ENCODE assay signal across 12 mouse cellular contexts in the genomic region with DNA sequence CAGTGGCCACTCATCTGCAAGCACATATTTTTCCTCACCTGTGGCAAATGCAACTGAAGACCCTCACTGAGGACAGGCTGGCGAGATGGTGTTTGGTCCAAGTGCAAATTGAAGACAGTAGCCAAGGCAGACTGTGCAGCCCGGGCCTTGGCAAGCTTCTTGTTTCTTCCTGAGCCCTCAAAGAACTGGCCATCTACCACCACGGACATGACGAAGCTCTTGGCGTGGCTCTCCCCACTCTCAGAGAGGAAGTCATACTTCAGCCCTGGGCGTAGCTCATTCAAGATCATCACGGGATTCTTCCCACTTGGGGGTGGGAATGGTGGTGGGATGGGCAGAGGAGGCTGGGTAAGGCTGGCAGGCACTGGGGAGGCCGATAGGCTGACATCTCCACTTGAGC.
"Had no signal": no experiment of that assay in that cellular context is flagged by ENCODE, and none has a peak within 500 bp of the region (broad histone marks: within the 10 kb centered on the region; RNA-seq: fewer than 3 reads in every experiment).

No protein-coding gene starts in this region.

- H3K9ac ChIP-seq: limb, embryonic 13.5 days; liver, embryonic 12.5 days; liver, embryonic 15.5 days had no signal

- H3K9me3 ChIP-seq: limb, embryonic 10.5 days; limb, embryonic 13.5 days; liver, embryonic 12.5 days; liver, embryonic 15.5 days had no signal

- H3K4me3 ChIP-seq: layer of hippocampus, adult 2 months; limb, embryonic 10.5 days; limb, embryonic 13.5 days; liver, embryonic 12.5 days; liver, embryonic 15.5 days had no signal

- H3K4me2 ChIP-seq: limb, embryonic 13.5 days; liver, embryonic 12.5 days; liver, embryonic 15.5 days; midbrain, embryonic 11.5 days had no signal

- ATAC-seq: intestine, postnatal 0 days; liver, embryonic 12.5 days had no signal

- H3K4me1 ChIP-seq: limb, embryonic 10.5 days; liver, embryonic 12.5 days; liver, embryonic 15.5 days had no signal

- H3K36me3 ChIP-seq: limb, embryonic 10.5 days; limb, embryonic 13.5 days; liver, embryonic 12.5 days; liver, embryonic 15.5 days had no signal

- H3K27ac ChIP-seq: layer of hippocampus, adult 2 months; limb, embryonic 10.5 days; limb, embryonic 13.5 days; liver, embryonic 12.5 days; liver, embryonic 15.5 days had no signal

- H3K27me3 ChIP-seq: limb, embryonic 13.5 days; liver, embryonic 12.5 days; liver, embryonic 15.5 days had no signal

- DNase-seq: layer of hippocampus, adult 9-11 months; liver; lung, adult 2 months; midbrain, embryonic 14.5 days; thymus, postnatal 25 days had no signal
